Mouse (Mus musculus) liver, postnatal 0 days (tissue): ENCODE data around the gene Tmem248.

Experiments used
- CTCF ChIP-seq: sonication (generic); IDR thresholded peaks from 2 replicates; pipeline ENCODE4 v1.5.1; 2016; ENCODE audit warnings: antibody characterized with exemption, low read depth
- EP300 ChIP-seq: IDR thresholded peaks from 2 replicates; pipeline ENCODE4 v1.6.1; 2016; ENCODE audit warnings: antibody characterized with exemption, low read depth, mild to moderate bottlenecking

GRCm38 (mm10) chr5:130273046-130273445 lies 56.2 kb downstream of the Tmem248 start:
- TF ChIP-seq CTCF = no peak
- TF ChIP-seq EP300 = no peak
